Mouse (Mus musculus) neural tube, embryonic 15.5 days (tissue): ENCODE measurements around the gene Usp54. TPM values are rescaled to one million over a fixed set of nuclear protein-coding genes. Genes with fewer than 3 reads are reported as not detected.

Source experiments
- ATAC-seq: fragments of 200-750 bp; cut with Nextera tagmentation; 2 replicates; pipeline ENCODE4 v1.8.0; 2017; ENCODE audit warnings: mild to moderate bottlenecking, moderate TSS enrichment, moderate library complexity; ENCODE audit not compliant: low FRiP score
- H3K27ac ChIP-seq: fragments of 300-500 bp; sonication (generic); replicated peaks from 2 replicates; pipeline ENCODE4 v1.5.1; 2015; ENCODE audit warnings: mild to moderate bottlenecking, inconsistent platforms
- H3K27me3 ChIP-seq: fragments of 300-500 bp; sonication (generic); replicated peaks from 2 replicates; pipeline ENCODE4 v1.6.1; 2015; ENCODE audit warnings: inconsistent platforms
- H3K36me3 ChIP-seq: fragments of 300-500 bp; sonication (generic); 2 replicates; pipeline ENCODE4 v1.6.1; 2015; ENCODE audit warnings: inconsistent platforms
- H3K4me1 ChIP-seq: fragments of 300-500 bp; sonication (generic); 2 replicates; pipeline ENCODE4 v1.6.1; 2015; ENCODE audit warnings: inconsistent platforms
- H3K4me2 ChIP-seq: fragments of 300-500 bp; sonication (generic); 2 replicates; pipeline ENCODE4 v1.6.1; 2015; ENCODE audit warnings: inconsistent platforms, mild to moderate bottlenecking, moderate library complexity
- H3K4me3 ChIP-seq: fragments of 300-500 bp; sonication (generic); replicated peaks from 2 replicates; pipeline ENCODE4 v1.5.1; 2015; ENCODE audit warnings: mild to moderate bottlenecking, inconsistent platforms
- H3K9ac ChIP-seq: fragments of 300-500 bp; sonication (generic); replicated peaks from 2 replicates; pipeline ENCODE4 v1.6.1; 2015; ENCODE audit warnings: mild to moderate bottlenecking, inconsistent platforms
- H3K9me3 ChIP-seq: fragments of 300-500 bp; sonication (generic); replicated peaks from 2 replicates; pipeline ENCODE4 v1.6.1; 2016; ENCODE audit warnings: inconsistent platforms
- WGBS: fragments of 180-500 bp; shearing (Covaris S2); methylation state at CpG from one replicate; pipeline ENCODE4 v1.1.7; 2015; ENCODE audit warnings: mixed read lengths; 5-methylcytosine and 5-hydroxymethylcytosine counted together
- polyA plus RNA-seq: library from polyadenylated mRNA; unstranded; fragments of >200 nt; fragmentation: Nextera tagmentation; extraction: Ambion mirVana; gene quantifications from 2 replicates; pipeline ENCODE4 v1.2.1, GENCODE M21; 2015

Usp54 gene
- 9.1 and 9.7 TPM in 2 replicates for polyA plus RNA-seq

DNA sequence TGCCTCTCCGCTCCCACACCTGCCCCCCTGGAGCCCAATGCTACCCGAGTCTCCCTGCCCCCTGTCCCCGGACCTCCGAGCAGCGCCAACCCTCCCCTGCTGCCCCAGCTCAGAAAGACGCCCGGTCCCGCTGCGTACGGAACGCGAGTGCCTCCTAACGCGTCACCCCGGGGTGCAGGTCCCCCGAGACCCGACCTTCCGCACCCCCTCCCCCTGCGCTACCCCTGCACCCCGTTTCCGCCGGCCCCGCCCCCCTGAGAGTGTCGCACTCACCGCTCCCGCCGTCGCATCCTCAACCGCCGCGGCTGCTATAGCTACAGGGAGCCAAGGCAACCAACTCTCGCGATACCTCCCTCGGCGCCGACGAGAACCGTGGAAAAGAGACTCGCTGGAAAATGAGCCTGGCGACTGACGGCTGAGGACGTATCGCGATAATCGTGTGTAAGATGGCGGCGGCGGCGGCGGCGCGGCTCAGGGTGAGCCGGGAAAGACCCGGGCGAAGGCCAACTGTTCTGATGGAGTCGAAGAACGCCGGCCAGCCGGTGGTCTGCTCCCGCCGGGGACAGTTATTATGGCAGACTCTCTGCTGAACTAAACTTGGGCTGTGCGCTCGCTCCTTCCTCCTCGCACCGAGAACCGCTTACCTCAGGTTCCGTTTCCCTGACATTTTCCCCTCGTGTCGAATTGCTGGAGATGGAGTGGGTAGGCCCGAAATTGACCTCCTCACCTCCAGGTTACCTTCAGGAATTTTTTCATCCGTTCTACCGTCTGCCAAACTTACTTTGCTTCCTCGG, at the start of gene Usp54:
Usp54 (minus strand) TSS at position 420 of the 794 bp plus-strand sequence.
- peak within 1 kb of the TSS; percentile 78 for H3K9ac ChIP-seq
- under 1% methylated on average over 73 of the region's 73 CpGs for WGBS

DNA sequence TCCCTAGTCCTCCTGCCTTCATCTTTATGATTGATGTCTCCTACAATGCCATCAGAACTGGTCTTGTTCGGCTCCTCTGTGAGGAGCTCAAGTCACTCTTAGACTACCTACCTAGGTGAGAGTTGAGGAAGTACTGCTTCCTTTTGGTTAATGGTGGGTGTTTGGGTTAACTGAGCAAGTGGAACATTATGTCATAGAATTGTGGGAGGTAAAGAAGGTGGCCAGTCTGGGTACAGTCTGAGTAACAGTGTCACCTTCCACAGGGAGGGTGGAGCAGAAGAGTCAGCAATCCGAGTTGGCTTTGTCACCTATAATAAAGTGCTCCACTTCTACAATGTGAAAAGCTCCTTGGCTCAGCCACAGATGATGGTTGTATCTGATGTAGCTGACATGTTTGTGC, 48.1 kb upstream of the Usp54 start:
- Histone ChIP-seq H3K4me2 (no peak overlapping the region), H3K36me3 (peaks cover 98% of the 10 kb centered on the region), H3K9ac (no peak overlapping the region), H3K27me3 (no peaks in the 10 kb centered on the region), H3K4me3 (no peak overlapping the region), H3K9me3 (no peaks in the 10 kb centered on the region), H3K27ac (no peak overlapping the region), H3K4me1 (peaks cover 3% of the 10 kb centered on the region; the same call in 1 of the 2 replicates)
- ATAC-seq: no peak
- 95% methylated on average over 2 of the region's 2 CpGs for WGBS

More for the DNA sequence above, at the start of gene Usp54:
- peak within 1 kb of the TSS; percentile 95 for H3K27ac ChIP-seq
- H3K9me3 ChIP-seq: no peaks in the 10 kb centered on the region
- peak within 1 kb of the TSS; percentile 88 for H3K4me2 ChIP-seq
- no peaks in the 10 kb centered on the region for H3K27me3 ChIP-seq
- peaks cover 17% of the 10 kb centered on the region for H3K4me1 ChIP-seq
- no peaks in the 10 kb centered on the region for H3K36me3 ChIP-seq
- peak; percentile 96 for ATAC-seq
- peak within 1 kb of the TSS; percentile 73 for H3K4me3 ChIP-seq

DNA sequence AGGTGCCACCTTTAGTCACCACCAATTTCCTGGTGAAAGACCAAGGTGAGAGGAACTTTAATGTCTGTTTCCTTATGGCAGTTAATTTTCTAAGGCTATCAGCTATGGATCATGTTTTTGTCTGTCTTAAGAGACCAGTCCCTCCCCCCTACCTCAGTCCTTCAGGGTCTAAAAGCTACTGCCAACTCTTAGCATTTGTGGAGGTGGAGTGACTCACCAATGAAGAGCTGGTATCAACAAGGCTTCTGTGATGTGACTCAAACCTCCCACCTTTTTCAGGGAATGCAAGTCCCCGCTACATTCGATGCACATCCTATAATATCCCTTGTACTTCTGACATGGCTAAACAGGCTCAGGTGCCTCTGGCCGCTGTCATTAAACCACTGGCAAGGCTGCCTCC, 45.7 kb upstream of the Usp54 start:
- Histone ChIP-seq H3K9me3 (no peaks in the 10 kb centered on the region), H3K36me3 (peaks cover 98% of the 10 kb centered on the region), H3K4me2 (no peak overlapping the region), H3K4me1 (no peaks in the 10 kb centered on the region), H3K27me3 (no peaks in the 10 kb centered on the region), H3K9ac (no peak overlapping the region), H3K27ac (no peak overlapping the region), H3K4me3 (no peak overlapping the region)
- 99% methylated on average over 3 of the region's 3 CpGs for WGBS
- ATAC-seq: no peak

DNA sequence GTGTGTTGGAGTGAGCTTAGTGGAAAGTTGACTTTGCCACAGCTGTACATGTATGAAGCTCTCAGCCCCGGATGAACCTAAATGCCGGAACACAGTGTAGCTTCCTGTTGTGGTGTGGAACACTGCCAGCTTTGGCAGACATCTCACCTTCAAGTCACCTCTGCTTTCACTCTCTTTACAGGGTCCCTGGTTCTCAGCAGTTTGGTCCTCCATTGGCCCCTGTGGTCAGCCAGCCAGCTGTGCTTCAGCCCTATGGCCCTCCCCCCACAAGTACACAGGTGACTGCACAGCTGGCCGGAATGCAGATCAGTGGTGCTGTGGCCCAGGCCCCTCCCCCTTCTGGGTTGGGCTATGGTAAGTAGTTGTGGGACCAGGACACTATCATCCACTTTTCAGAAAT, 41.6 kb upstream of the Usp54 start:
- Histone ChIP-seq H3K4me3 (no peak overlapping the region), H3K9me3 (no peaks in the 10 kb centered on the region), H3K4me1 (no peaks in the 10 kb centered on the region), H3K4me2 (no peak overlapping the region), H3K36me3 (peaks cover 99% of the 10 kb centered on the region), H3K27ac (no peak overlapping the region), H3K27me3 (no peaks in the 10 kb centered on the region), H3K9ac (no peak overlapping the region)
- WGBS: 86% methylated on average over 3 of the region's 3 CpGs
- ATAC-seq: no peak

DNA sequence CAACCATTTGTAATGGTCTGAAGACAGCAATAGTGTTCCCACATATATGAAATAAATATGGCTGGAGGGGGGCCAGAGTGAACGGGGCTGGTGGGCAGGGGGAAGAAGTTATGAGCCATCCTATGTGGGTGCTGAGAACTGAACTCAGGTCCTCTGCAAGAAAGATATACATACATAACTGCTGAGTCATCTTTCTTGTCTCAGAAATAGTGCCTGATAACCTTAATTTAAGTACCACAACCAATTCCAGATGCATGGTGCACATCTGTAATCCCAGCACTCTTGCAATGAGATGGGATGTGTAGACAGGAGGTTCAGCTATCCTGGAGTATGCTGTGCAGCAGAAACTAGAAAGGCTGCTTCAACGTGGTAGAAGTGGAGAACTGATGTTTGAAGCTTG, 40.9 kb upstream of the Usp54 start:
- H3K4me1 ChIP-seq: 0 out of 2 replicates have a peak, but pooled peaks cover 2% of the 10 kb centered on the region
- ATAC-seq: no peak
- no peak overlapping the region for H3K4me2 ChIP-seq
- H3K27me3 ChIP-seq: no peaks in the 10 kb centered on the region
- H3K36me3 ChIP-seq: peaks cover 98% of the 10 kb centered on the region
- H3K4me3 ChIP-seq: no peak overlapping the region
- WGBS: 94% methylated on average over 2 of the region's 2 CpGs
- H3K9me3 ChIP-seq: no peaks in the 10 kb centered on the region
- no peak overlapping the region for H3K27ac ChIP-seq
- H3K9ac ChIP-seq: no peak overlapping the region

DNA sequence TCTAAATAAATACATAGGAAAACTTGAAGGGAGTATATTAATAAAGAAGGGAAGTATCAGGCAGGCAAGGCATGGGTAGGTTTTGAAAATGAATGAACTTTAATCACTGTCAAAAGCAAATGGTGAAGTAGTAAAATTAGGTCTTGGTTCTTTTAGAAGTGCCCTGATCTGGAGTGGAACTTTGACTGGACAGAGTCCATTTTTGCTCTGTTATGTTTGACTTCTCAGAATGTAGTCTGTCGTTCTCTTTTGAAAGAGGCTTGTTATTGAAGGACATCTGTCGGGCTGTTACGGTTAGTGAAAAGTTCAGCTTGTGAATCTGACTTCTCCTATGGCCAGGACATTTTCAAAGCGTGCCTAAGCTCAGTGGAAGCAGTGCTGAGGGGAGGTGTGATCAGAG, 37.0 kb upstream of the Usp54 start:
- Histone ChIP-seq H3K4me2 (no peak overlapping the region), H3K27me3 (no peaks in the 10 kb centered on the region), H3K27ac (no peak overlapping the region), H3K36me3 (peaks cover 70% of the 10 kb centered on the region), H3K9me3 (no peaks in the 10 kb centered on the region), H3K4me1 (peaks cover 28% of the 10 kb centered on the region), H3K4me3 (no peak overlapping the region), H3K9ac (no peak overlapping the region)
- WGBS: 95% methylated on average over 4 of the region's 4 CpGs
- no peak for ATAC-seq

DNA sequence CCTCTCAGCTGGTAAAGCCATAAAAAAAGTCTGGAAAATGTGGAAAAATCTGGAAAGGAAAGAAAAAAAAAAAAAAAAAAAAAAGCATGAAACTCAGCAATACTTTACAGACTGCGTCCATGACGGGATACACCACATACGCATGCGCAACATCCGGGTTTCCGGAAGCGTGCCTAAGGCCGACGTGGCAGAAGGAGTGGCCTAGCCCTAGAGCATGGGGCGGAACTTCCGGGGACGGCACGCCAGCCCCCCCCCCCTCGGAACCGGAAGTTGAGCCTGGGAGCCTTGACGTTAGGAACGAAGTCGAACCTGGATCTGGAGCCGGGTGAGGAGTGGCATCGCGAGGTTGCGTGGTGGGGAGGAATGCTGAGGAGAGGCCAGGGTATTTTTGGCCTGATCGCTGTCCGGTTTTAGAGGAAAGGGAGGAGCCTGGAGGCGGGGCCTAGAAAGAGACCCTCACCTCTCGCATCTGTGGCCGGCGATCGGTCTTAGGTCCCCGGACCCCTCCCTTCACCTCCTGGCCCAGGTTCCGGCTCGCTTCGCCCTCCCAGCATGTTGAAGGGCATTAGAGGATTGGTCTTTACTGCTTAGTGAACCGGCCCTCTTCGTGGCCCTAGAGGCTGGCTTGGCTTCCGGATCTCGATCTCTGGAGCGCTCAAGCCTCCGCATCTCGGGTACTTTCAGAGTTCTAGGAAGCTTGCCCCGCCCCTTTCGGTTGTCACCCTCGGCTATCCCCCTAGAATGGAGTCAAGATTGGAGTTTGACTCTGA, 33.4 kb upstream of the Usp54 start, which contains the start of gene Sec24c:
Sec24c (plus strand) TSS at position 245 of the 770 bp plus-strand sequence.
- H3K4me2 ChIP-seq: peak within 1 kb of the TSS; percentile 87
- peak within 1 kb of the TSS; percentile 91 for H3K4me3 ChIP-seq
- ATAC-seq: peak; percentile 97
- peaks cover 11% of the 10 kb centered on the region for H3K27me3 ChIP-seq
- H3K9me3 ChIP-seq: no peaks in the 10 kb centered on the region
- peaks cover 28% of the 10 kb centered on the region for H3K4me1 ChIP-seq
- peaks cover 34% of the 10 kb centered on the region for H3K36me3 ChIP-seq
- peak within 1 kb of the TSS; percentile 93 for H3K9ac ChIP-seq
- WGBS: 0% methylated on average over 43 of the region's 43 CpGs
- peak within 1 kb of the TSS; percentile 91 for H3K27ac ChIP-seq

DNA sequence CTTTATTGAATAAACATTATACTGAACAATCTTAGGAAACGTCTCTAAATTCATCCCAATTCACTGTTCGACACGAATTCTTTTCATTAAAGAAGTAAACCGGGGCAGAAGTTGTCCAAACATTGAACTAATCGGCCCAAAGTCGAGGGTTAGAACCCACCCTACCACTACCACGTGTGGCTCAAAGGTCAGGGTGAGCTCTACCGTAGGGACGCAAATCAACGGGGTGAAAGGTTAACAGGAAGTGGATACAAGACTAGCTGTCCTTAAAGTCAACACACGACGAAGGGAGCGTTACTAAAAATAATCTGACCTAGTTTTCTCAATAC, 32.8 kb upstream of the Usp54 start:
- Histone ChIP-seq H3K27ac (peak overlapping the region; percentile 91), H3K4me1 (peaks cover 28% of the 10 kb centered on the region), H3K4me3 (peak overlapping the region; percentile 91), H3K36me3 (peaks cover 29% of the 10 kb centered on the region), H3K9me3 (no peaks in the 10 kb centered on the region), H3K9ac (peak overlapping the region; percentile 47), H3K4me2 (peak overlapping the region; percentile 87), H3K27me3 (peaks cover 16% of the 10 kb centered on the region)
- WGBS: 12% methylated on average over 13 of the region's 13 CpGs
- ATAC-seq: peak; percentile 84

DNA sequence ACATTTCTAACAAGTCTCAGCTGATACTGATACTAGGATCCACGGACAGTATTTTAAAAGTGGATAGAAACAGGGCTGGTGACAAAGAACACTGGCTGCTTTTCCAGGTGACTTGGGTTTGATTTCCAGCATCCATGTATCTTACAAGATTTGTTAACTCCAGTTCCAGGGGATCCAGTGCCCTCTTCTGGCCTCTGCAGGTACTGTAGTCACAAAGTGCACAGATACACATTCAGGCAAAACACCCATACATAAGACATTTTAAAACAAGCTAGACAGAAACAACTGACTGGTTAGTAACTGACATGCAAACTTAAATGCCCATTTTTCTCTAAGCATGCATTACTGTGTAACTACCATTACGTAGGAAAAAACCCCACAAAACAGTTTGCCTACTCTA, 32.1 kb upstream of the Usp54 start:
- Histone ChIP-seq H3K27ac (no peak overlapping the region), H3K4me1 (peaks cover 28% of the 10 kb centered on the region), H3K4me2 (peak overlapping the region; percentile 87), H3K4me3 (no peak overlapping the region), H3K9ac (no peak overlapping the region), H3K27me3 (peaks cover 18% of the 10 kb centered on the region), H3K36me3 (peaks cover 22% of the 10 kb centered on the region), H3K9me3 (no peaks in the 10 kb centered on the region)
- no peak for ATAC-seq
- 93% methylated on average over 2 of the region's 2 CpGs for WGBS

DNA sequence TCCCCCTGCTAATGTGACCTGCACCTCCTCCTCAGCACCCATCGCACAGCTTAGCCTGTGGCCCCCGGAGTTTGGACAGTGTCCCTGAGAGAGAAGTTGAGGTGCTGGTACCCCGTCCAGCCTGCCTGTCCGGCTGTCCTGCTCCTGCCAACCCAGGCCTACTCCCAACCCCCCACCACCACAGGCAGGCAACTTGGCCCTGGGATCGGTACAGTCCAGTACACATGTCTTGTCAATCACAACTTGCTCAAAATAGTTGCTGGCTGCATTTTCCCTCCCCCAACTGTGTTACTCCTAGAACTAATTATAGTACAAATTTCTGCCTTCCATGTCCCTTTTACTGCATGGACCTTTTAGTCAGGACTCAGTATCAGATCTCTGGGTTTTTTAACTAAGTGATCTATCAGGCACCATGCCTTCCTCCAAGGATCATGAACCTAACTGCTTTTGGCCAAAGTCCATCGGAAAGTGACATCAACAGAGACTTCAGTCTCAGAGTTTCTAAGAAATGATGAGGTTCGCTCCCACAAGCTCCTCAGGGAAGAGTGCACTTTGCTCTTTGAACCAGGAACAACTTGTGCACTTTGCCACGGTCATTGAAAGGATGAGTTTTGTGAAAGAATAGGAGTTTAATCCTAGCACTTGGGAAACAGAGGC, 27.4 kb upstream of the Usp54 start, which contains the start of gene Synpo2l:
Synpo2l (minus strand) TSS at position 201 of the 657 bp plus-strand sequence.
- no peaks in the 10 kb centered on the region for H3K9me3 ChIP-seq
- no peak within 1 kb of the TSS for H3K4me3 ChIP-seq
- no peaks in the 10 kb centered on the region for H3K36me3 ChIP-seq
- no peak within 1 kb of the TSS for H3K27ac ChIP-seq
- no peak within 1 kb of the TSS for H3K4me2 ChIP-seq
- H3K4me1 ChIP-seq: peaks cover 4% of the 10 kb centered on the region
- H3K9ac ChIP-seq: no peak within 1 kb of the TSS
- no peak for ATAC-seq
- H3K27me3 ChIP-seq: peaks cover 23% of the 10 kb centered on the region
- WGBS: 77% methylated on average over 8 of the region's 8 CpGs

DNA sequence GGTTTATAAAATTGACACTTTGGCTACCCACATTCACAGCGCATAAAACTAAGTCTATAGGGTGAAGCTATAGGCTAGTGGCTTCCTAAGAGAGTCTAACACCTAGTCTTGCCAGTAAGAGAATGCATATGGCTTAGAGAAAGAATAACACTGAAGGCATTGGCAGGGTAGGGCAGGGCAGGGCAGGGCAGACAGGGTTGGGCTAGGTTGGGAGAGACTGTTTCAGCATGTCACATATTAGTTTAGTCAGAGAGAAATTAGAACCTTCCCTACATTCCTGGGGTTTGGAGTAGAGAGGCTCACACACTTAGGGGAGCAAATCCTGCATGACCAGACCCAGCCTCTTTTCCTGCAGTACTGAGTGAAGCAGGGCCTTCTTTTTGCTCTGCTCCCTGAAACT, 26.6 kb upstream of the Usp54 start:
- no peak for ATAC-seq

More for the DNA sequence above, 26.6 kb upstream of the Usp54 start:
- 75% methylated on average over 1 of the region's 1 CpGs for WGBS
- no peaks in the 10 kb centered on the region for H3K9me3 ChIP-seq
- H3K36me3 ChIP-seq: no peaks in the 10 kb centered on the region
- H3K27me3 ChIP-seq: peaks cover 23% of the 10 kb centered on the region
- H3K4me3 ChIP-seq: no peak overlapping the region
- no peak overlapping the region for H3K9ac ChIP-seq
- H3K4me1 ChIP-seq: peaks cover 4% of the 10 kb centered on the region
- H3K27ac ChIP-seq: no peak overlapping the region
- no peak overlapping the region for H3K4me2 ChIP-seq
